Comparison of ENCODE assay signal across 13 mouse cellular contexts in the genomic region with DNA sequence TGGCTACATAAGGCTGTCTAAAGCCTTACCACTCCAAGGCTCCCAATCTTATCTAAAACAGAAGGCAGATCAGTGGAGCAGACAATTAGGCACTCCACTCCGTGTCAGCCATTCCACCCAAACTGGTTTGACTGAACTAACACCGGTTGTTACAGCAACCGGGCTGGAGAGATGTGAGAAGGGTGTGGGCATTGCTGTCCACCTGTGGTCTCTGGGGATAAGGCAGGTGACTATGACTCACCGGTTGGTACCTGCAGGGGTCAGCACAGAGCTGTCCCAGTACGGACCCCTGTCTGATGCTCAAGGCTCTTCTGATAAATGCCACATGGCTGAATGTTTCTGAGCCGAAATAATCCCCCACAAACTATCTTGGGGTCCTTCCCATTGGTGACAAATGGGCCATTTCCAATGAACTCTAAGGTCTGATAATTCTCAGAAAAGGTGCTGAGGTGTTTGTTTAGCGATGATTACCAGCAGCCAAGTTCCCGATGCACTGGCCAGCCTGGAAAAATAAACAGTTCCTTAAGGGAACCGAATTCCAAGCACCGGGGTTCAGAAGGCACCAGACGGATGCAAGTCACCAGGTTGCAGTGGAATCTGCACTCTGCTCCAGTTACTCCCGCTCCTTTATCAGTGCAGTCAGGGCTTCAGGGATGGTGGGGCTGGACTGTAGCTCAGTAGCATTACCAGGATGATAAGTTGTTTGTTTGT. TPM values are rescaled to one million over a fixed set of nuclear protein-coding genes. Genes with fewer than 3 reads are reported as not detected.
DNase-seq lines count a peak whose midpoint lies in the region; ATAC-seq and TF ChIP-seq lines count a peak whose summit lies in the region.
"Had no signal": no experiment of that assay in that cellular context is flagged by ENCODE, and none has a peak within 500 bp of the region (broad histone marks: within the 10 kb centered on the region; RNA-seq: fewer than 3 reads in every experiment).

No protein-coding gene starts in this region.

- H3K4me3 ChIP-seq in liver, postnatal 0 days (ENCODE audit: low read depth, low read length), result no peak overlapping the region
- H3K4me3 ChIP-seq in liver, embryonic 11.5 days (ENCODE audit: low read depth, low read length), result no peak overlapping the region
- H3K4me3 ChIP-seq in intestine, postnatal 0 days (ENCODE audit: low read depth, low read length), result no peak overlapping the region
- H3K4me3 ChIP-seq: heart, embryonic 15.5 days; megakaryocyte, embryonic 14.5 days had no signal

- ATAC-seq in liver, postnatal 0 days, result no peak
- no peak for ATAC-seq in liver, embryonic 11.5 days (replicated peaks; ENCODE audit: low FRiP score)
- no peak for ATAC-seq in intestine, postnatal 0 days
- ATAC-seq in monocyte, adult 5-6 weeks (replicated peaks; ENCODE audit: insufficient number of reproducible peaks, low FRiP score, low TSS enrichment, poor library complexity, severe bottlenecking), result no peak
- ATAC-seq in granulocyte monocyte progenitor cell, adult 5-6 weeks (replicated peaks; ENCODE audit: poor library complexity, severe bottlenecking), result no peak

- no peaks in the 10 kb centered on the region for H3K9me3 ChIP-seq in liver, postnatal 0 days (ENCODE audit: low read length)
- H3K9me3 ChIP-seq in liver, embryonic 11.5 days (ENCODE audit: control insufficient read depth, low read length), result no peaks in the 10 kb centered on the region
- no peaks in the 10 kb centered on the region for H3K9me3 ChIP-seq in intestine, postnatal 0 days (ENCODE audit: control insufficient read depth)
- H3K9me3 ChIP-seq: heart, embryonic 15.5 days; megakaryocyte, embryonic 14.5 days had no signal

- no peak overlapping the region for H3K27ac ChIP-seq in liver, postnatal 0 days (ENCODE audit: low read depth)
- H3K27ac ChIP-seq in liver, embryonic 11.5 days (ENCODE audit: low read depth, low read length), result no peak overlapping the region
- no peak overlapping the region for H3K27ac ChIP-seq in intestine, postnatal 0 days (ENCODE audit: low read depth, low read length)
- H3K27ac ChIP-seq: heart, embryonic 15.5 days had no signal

- no peak for TF ChIP-seq EP300 in liver, postnatal 0 days (IDR thresholded peaks at IDR 0.05; ENCODE audit: low read depth)

- peak; percentile 43 for TF ChIP-seq CTCF in liver, postnatal 0 days (IDR thresholded peaks at IDR 0.05; ENCODE audit: low read depth)
- TF ChIP-seq CTCF in intestine, postnatal 0 days (IDR thresholded peaks at IDR 0.05; ENCODE audit: low read depth), result peak; percentile 29

- no peaks in the 10 kb centered on the region for H3K36me3 ChIP-seq in liver, postnatal 0 days (replicated peaks; ENCODE audit: insufficient read depth, low read length)
- H3K36me3 ChIP-seq in liver, embryonic 11.5 days (ENCODE audit: control insufficient read depth, insufficient read depth, low read length), result no peaks in the 10 kb centered on the region
- H3K36me3 ChIP-seq in intestine, postnatal 0 days (ENCODE audit: control insufficient read depth, insufficient read depth), result no peaks in the 10 kb centered on the region
- H3K36me3 ChIP-seq: heart, embryonic 15.5 days had no signal

- H3K27me3 ChIP-seq in liver, postnatal 0 days (ENCODE audit: insufficient read depth, low read length), result no peaks in the 10 kb centered on the region
- no peaks in the 10 kb centered on the region for H3K27me3 ChIP-seq in liver, embryonic 11.5 days (replicated peaks; ENCODE audit: control insufficient read depth, insufficient read depth, low read length)
- no peaks in the 10 kb centered on the region for H3K27me3 ChIP-seq in intestine, postnatal 0 days (replicated peaks; ENCODE audit: control insufficient read depth, insufficient read depth, low read length)
- H3K27me3 ChIP-seq: heart, embryonic 15.5 days had no signal

- DNase-seq in embryo, embryonic 10.5 days (ENCODE audit: low spot score), result peak; percentile 6
- no peak for DNase-seq in embryo, embryonic 11 days
- peak; percentile 19 for DNase-seq in liver, postnatal 0 days
- DNase-seq in liver, embryonic 11.5 days (ENCODE audit: low spot score), result no peak
- DNase-seq in lung, postnatal 36 days, result peak; percentile 5
- DNase-seq: cerebellum, postnatal 25 days; right cerebral cortex, adult 18-20 months had no signal

- no peak overlapping the region for H3K4me2 ChIP-seq in liver, postnatal 0 days (ENCODE audit: low read depth, low read length)
- no peak overlapping the region for H3K4me2 ChIP-seq in liver, embryonic 11.5 days
- no peak overlapping the region for H3K4me2 ChIP-seq in intestine, postnatal 0 days (replicated peaks; ENCODE audit: low read depth)
- H3K4me2 ChIP-seq: heart, embryonic 15.5 days had no signal

- H3K9ac ChIP-seq in liver, postnatal 0 days (replicated peaks), result no peak overlapping the region
- H3K9ac ChIP-seq in liver, embryonic 11.5 days (ENCODE audit: low read depth, low read length), result no peak overlapping the region
- no peak overlapping the region for H3K9ac ChIP-seq in intestine, postnatal 0 days (ENCODE audit: low read depth, low read length)
- H3K9ac ChIP-seq: heart, embryonic 15.5 days had no signal

- WGBS in liver, postnatal 0 days (ENCODE audit: insufficient replicate concordance), result 45% methylated on average over 12 of the region's 12 CpGs
- 41% methylated on average over 12 of the region's 12 CpGs for WGBS in liver, embryonic 11.5 days
- WGBS in intestine, postnatal 0 days, result 26% methylated on average over 12 of the region's 12 CpGs

- no peaks in the 10 kb centered on the region for H3K4me1 ChIP-seq in liver, postnatal 0 days (ENCODE audit: insufficient read depth)
- no peaks in the 10 kb centered on the region for H3K4me1 ChIP-seq in liver, embryonic 11.5 days (replicated peaks; ENCODE audit: control insufficient read depth, insufficient read depth, low read length)
- no peaks in the 10 kb centered on the region for H3K4me1 ChIP-seq in intestine, postnatal 0 days (replicated peaks; ENCODE audit: control insufficient read depth, insufficient read depth, low read length)
- H3K4me1 ChIP-seq: heart, embryonic 15.5 days; megakaryocyte, embryonic 14.5 days had no signal

RNA-seq across cellular contexts. Expression of gene Cfap221, which starts 31.1 kb away (rescaled TPM):
- polyA plus RNA-seq in liver, postnatal 0 days (2015; fragmentation: Nextera tagmentation; extraction: Ambion mirVana), result not detected in 2 replicates
- polyA plus RNA-seq in liver, embryonic 11.5 days (2014; fragmentation: Nextera tagmentation; extraction: Ambion mirVana), result 0.29 TPM in 1 of 2 replicates, not detected in the other
- polyA plus RNA-seq in intestine, postnatal 0 days (2015; fragmentation: Nextera tagmentation; extraction: Ambion mirVana), result 0.09 TPM in 1 of 2 replicates, not detected in the other
- not detected in 3 replicates for total RNA-seq in monocyte, adult 5-6 weeks (2017)
- total RNA-seq in granulocyte monocyte progenitor cell, adult 5-6 weeks (2014; fragmentation: Nextera tagmentation), result not detected in 2 replicates
- total RNA-seq in granulocyte monocyte progenitor cell, adult 5-6 weeks (2017), result not detected in 2 replicates
- total RNA-seq: gastrocnemius, adult 18-20 months had no signal

RNA-seq across cellular contexts. Expression of gene Sctr, which starts 40.7 kb away (rescaled TPM):
- polyA plus RNA-seq in liver, postnatal 0 days (2015; fragmentation: Nextera tagmentation; extraction: Ambion mirVana), result 0.05 and 0.13 TPM in 2 replicates
- not detected in 2 replicates for polyA plus RNA-seq in liver, embryonic 11.5 days (2014; fragmentation: Nextera tagmentation; extraction: Ambion mirVana)
- polyA plus RNA-seq in intestine, postnatal 0 days (2015; fragmentation: Nextera tagmentation; extraction: Ambion mirVana), result 0.98 and 0.99 TPM in 2 replicates
- total RNA-seq in monocyte, adult 5-6 weeks (2017), result not detected in 3 replicates
- total RNA-seq in granulocyte monocyte progenitor cell, adult 5-6 weeks (2014; fragmentation: Nextera tagmentation), result not detected in 2 replicates
- not detected in 2 replicates for total RNA-seq in granulocyte monocyte progenitor cell, adult 5-6 weeks (2017)
- polyA plus RNA-seq: heart, embryonic 15.5 days had no signal

RNA-seq across cellular contexts. Expression of gene Tmem177, which starts 53.0 kb away (rescaled TPM):
- 2.2 and 2.8 TPM in 2 replicates for polyA plus RNA-seq in liver, postnatal 0 days (2015; fragmentation: Nextera tagmentation; extraction: Ambion mirVana)
- polyA plus RNA-seq in liver, embryonic 11.5 days (2014; fragmentation: Nextera tagmentation; extraction: Ambion mirVana), result 7.8 and 8.4 TPM in 2 replicates
- polyA plus RNA-seq in intestine, postnatal 0 days (2015; fragmentation: Nextera tagmentation; extraction: Ambion mirVana), result 4.3 and 4.4 TPM in 2 replicates
- total RNA-seq in monocyte, adult 5-6 weeks (2017), result 0.64 to 3.5 TPM (median 0.76 TPM) in 3 replicates
- 4.6 and 5.6 TPM in 2 replicates for total RNA-seq in granulocyte monocyte progenitor cell, adult 5-6 weeks (2014; fragmentation: Nextera tagmentation)
- total RNA-seq in granulocyte monocyte progenitor cell, adult 5-6 weeks (2017), result 5.1 and 5.4 TPM in 2 replicates

Comparison
In these comparisons a context has a peak if more than half of its experiments do, and no peak if none do; other contexts are left out.
1. DNase-seq: peak in embryo, embryonic 10.5 days (single experiment), liver, postnatal 0 days (single experiment) and lung, postnatal 36 days (single experiment); none in embryo, embryonic 11 days (single experiment) and liver, embryonic 11.5 days (single experiment).